In the genomic region with DNA sequence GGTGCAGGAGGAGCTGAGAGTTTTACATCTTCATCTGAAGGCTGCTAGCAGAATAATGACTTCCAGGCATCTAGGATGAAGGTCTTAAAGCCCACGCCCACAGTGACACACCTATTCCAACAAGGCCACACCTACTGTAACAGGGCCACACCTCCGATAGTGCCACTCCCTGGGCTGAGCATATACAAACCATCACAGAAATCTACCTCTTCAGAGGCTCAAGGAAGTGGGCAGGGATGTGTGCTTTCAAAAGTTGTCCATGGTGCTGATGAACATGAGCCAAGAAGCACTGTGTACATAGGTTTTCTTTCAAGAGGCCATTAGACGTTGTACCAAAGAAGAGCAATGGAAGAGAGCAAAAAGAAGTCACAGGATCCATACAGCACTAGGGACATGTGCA, we compare ENCODE assay signal across 13 mouse cellular contexts.
"Had no signal": no experiment of that assay in that cellular context is flagged by ENCODE, and none has a peak within 500 bp of the region (broad histone marks: within the 10 kb centered on the region; RNA-seq: fewer than 3 reads in every experiment).

No protein-coding gene starts in this region.

- H3K9me3 ChIP-seq: limb, embryonic 15.5 days; midbrain, embryonic 10.5 days; neural tube, embryonic 15.5 days had no signal

- H3K9ac ChIP-seq: limb, embryonic 15.5 days; neural tube, embryonic 15.5 days had no signal

- H3K27ac ChIP-seq: layer of hippocampus, adult 2 months; limb, embryonic 15.5 days; midbrain, embryonic 10.5 days; neural tube, embryonic 15.5 days had no signal

- H3K27me3 ChIP-seq: limb, embryonic 15.5 days; neural tube, embryonic 15.5 days had no signal

- H3K4me3 ChIP-seq: layer of hippocampus, adult 2 months; limb, embryonic 15.5 days; midbrain, embryonic 10.5 days; myocyte; neural tube, embryonic 15.5 days had no signal

- H3K36me3 ChIP-seq: limb, embryonic 15.5 days; midbrain, embryonic 10.5 days; neural tube, embryonic 15.5 days had no signal

- DNase-seq: kidney, adult 11 months; kidney, adult 9 months; kidney, postnatal 10 days; kidney, postnatal 4 days; lung, adult 18-20 months; midbrain, embryonic 14.5 days; thymus, adult 2 months; thymus, postnatal 25 days had no signal

- H3K4me1 ChIP-seq: limb, embryonic 15.5 days had no signal

- H3K4me2 ChIP-seq: limb, embryonic 15.5 days; neural tube, embryonic 15.5 days had no signal
